Mouse (Mus musculus) erythroblast, embryonic 14.5 days (primary cell): ENCODE measurements around the gene Rab23. TPM values are rescaled to one million over a fixed set of nuclear protein-coding genes. Genes with fewer than 3 reads are reported as not detected.

Experiments
- H3K27me3 ChIP-seq: 2 replicates; pipeline ENCODE4 v1.6.1; 2012; ENCODE audit warnings: inconsistent platforms; ENCODE audit not compliant: control insufficient read depth
- H3K36me3 ChIP-seq: 2 replicates; pipeline ENCODE4 v1.6.1; 2012; ENCODE audit warnings: mild to moderate bottlenecking, inconsistent platforms; ENCODE audit not compliant: control insufficient read depth
- H3K4me1 ChIP-seq: 2 replicates; pipeline ENCODE4 v1.6.1; 2012; ENCODE audit warnings: inconsistent platforms; ENCODE audit not compliant: control insufficient read depth
- H3K4me3 ChIP-seq: replicated peaks from 2 replicates; pipeline ENCODE3; 2012; ENCODE audit warnings: moderate library complexity, mild to moderate bottlenecking, inconsistent platforms
- H3K9me3 ChIP-seq: 2 replicates; pipeline ENCODE4 v1.6.1; 2012; ENCODE audit warnings: low read length, inconsistent platforms, mixed read lengths; ENCODE audit not compliant: control insufficient read depth
- GATA1 ChIP-seq: IDR thresholded peaks from 2 replicates; pipeline ENCODE4 v1.6.1; 2012; ENCODE audit warnings: low read length, inconsistent platforms, mixed read lengths
- TAL1 ChIP-seq: IDR thresholded peaks from 3 replicates; pipeline ENCODE4 v1.6.1; 2012; ENCODE audit warnings: low read length, inconsistent platforms, mixed read lengths
- polyA plus RNA-seq: library from polyadenylated mRNA; stranded (reverse); fragments of >175 nt; gene quantifications from 2 replicates; pipeline ENCODE4 v1.2.3, GENCODE M21; 2012

Rab23 gene
- polyA plus RNA-seq, 1 experiment: 0.07 TPM

GRCm38 (mm10) chr1:33688810-33689209 lies 30.9 kb upstream of the Rab23 start:
- Histone ChIP-seq H3K4me3 (no peak overlapping the region), H3K27me3 (no peaks in the 10 kb centered on the region; the same call in none of the 2 replicates), H3K36me3 (no peaks in the 10 kb centered on the region), H3K4me1 (no peaks in the 10 kb centered on the region), H3K9me3 (no peaks in the 10 kb centered on the region)
- TF ChIP-seq GATA1 (no peak), TAL1 (no peak)

GRCm38 (mm10) chr1:33689446-33690086 lies 30.1 kb upstream of the Rab23 start:
- TF ChIP-seq GATA1 (no peak), TAL1 (no peak)
- no peak overlapping the region for H3K4me3 ChIP-seq
- no peaks in the 10 kb centered on the region for H3K4me1 ChIP-seq
- no peaks in the 10 kb centered on the region for H3K36me3 ChIP-seq
- no peaks in the 10 kb centered on the region; the same call in none of the 2 replicates for H3K27me3 ChIP-seq
- no peaks in the 10 kb centered on the region for H3K9me3 ChIP-seq

GRCm38 (mm10) chr1:33690087-33690448 lies 29.6 kb upstream of the Rab23 start:
- H3K9me3 ChIP-seq: no peaks in the 10 kb centered on the region
- no peak for TF ChIP-seq GATA1
- TF ChIP-seq TAL1: no peak
- H3K27me3 ChIP-seq: no peaks in the 10 kb centered on the region; the same call in none of the 2 replicates
- no peaks in the 10 kb centered on the region for H3K36me3 ChIP-seq
- H3K4me3 ChIP-seq: no peak overlapping the region
- no peaks in the 10 kb centered on the region for H3K4me1 ChIP-seq

GRCm38 (mm10) chr1:33693893-33694292 lies 25.8 kb upstream of the Rab23 start:
- Histone ChIP-seq H3K9me3 (no peaks in the 10 kb centered on the region), H3K4me3 (no peak overlapping the region), H3K36me3 (no peaks in the 10 kb centered on the region), H3K27me3 (no peaks in the 10 kb centered on the region), H3K4me1 (no peaks in the 10 kb centered on the region)
- TF ChIP-seq GATA1: no peak

- no peaks in the 10 kb centered on the region for H3K36me3 ChIP-seq
- TF ChIP-seq GATA1 (no peak), TAL1 (no peak)
- H3K4me1 ChIP-seq: no peaks in the 10 kb centered on the region
- H3K4me3 ChIP-seq: no peak overlapping the region
- no peaks in the 10 kb centered on the region for H3K27me3 ChIP-seq
- H3K9me3 ChIP-seq: no peaks in the 10 kb centered on the region
These were observed 23.7 kb upstream of the Rab23 start for GRCm38 (mm10) chr1:33696016-33696415.

- TF ChIP-seq TAL1 (no peak), GATA1 (no peak)
- H3K36me3 ChIP-seq: no peaks in the 10 kb centered on the region
- no peaks in the 10 kb centered on the region for H3K4me1 ChIP-seq
- no peak overlapping the region for H3K4me3 ChIP-seq
- no peaks in the 10 kb centered on the region; the same call in 1 of the 2 replicates for H3K9me3 ChIP-seq
- no peaks in the 10 kb centered on the region for H3K27me3 ChIP-seq
These were observed 18.4 kb upstream of the Rab23 start for GRCm38 (mm10) chr1:33701244-33701643.

- H3K27me3 ChIP-seq: peaks cover 4% of the 10 kb centered on the region
- peaks cover 7% of the 10 kb centered on the region for H3K4me1 ChIP-seq
- no peak overlapping the region for H3K4me3 ChIP-seq
- TF ChIP-seq GATA1 (no peak), TAL1 (no peak)
- no peaks in the 10 kb centered on the region for H3K9me3 ChIP-seq
- no peaks in the 10 kb centered on the region for H3K36me3 ChIP-seq
These were observed 10.1 kb upstream of the Rab23 start for GRCm38 (mm10) chr1:33709615-33710014.

GRCm38 (mm10) chr1:33712026-33712425 lies 7.7 kb upstream of the Rab23 start:
- peaks cover 7% of the 10 kb centered on the region for H3K4me1 ChIP-seq
- H3K36me3 ChIP-seq: no peaks in the 10 kb centered on the region
- TF ChIP-seq TAL1 (no peak), GATA1 (no peak)
- no peak overlapping the region for H3K4me3 ChIP-seq
- H3K9me3 ChIP-seq: no peaks in the 10 kb centered on the region
- H3K27me3 ChIP-seq: peaks cover 10% of the 10 kb centered on the region

- no peak overlapping the region for H3K4me3 ChIP-seq
These were observed 4.9 kb upstream of the Rab23 start for GRCm38 (mm10) chr1:33714796-33715195.

GRCm38 (mm10) chr1:33717636-33718035 lies 2.1 kb upstream of the Rab23 start:
- no peak for TF ChIP-seq GATA1
- no peak for TF ChIP-seq TAL1
- Histone ChIP-seq H3K4me1 (peaks cover 22% of the 10 kb centered on the region), H3K27me3 (peaks cover 26% of the 10 kb centered on the region), H3K4me3 (no peak overlapping the region), H3K9me3 (no peaks in the 10 kb centered on the region), H3K36me3 (peaks cover 8% of the 10 kb centered on the region)

More at GRCm38 (mm10) chr1:33714796-33715195, 4.9 kb upstream of the Rab23 start:
- peaks cover 9% of the 10 kb centered on the region for H3K4me1 ChIP-seq
- H3K27me3 ChIP-seq: peaks cover 13% of the 10 kb centered on the region
- no peak for TF ChIP-seq GATA1
- TF ChIP-seq TAL1: no peak
- H3K9me3 ChIP-seq: no peaks in the 10 kb centered on the region
- H3K36me3 ChIP-seq: no peaks in the 10 kb centered on the region
